Mouse (Mus musculus) G1E (cell line): ENCODE results near the gene Endod1.

Experiments
- CTCF ChIP-seq: IDR thresholded peaks from 2 replicates; pipeline ENCODE4 v1.5.1; 2012; ENCODE audit warnings: low read depth, low read length, inconsistent platforms, mixed read lengths
- GATA1 ChIP-seq: IDR thresholded peaks from 2 replicates; pipeline ENCODE4 v1.6.1; 2012; ENCODE audit warnings: borderline replicate concordance, low read length, inconsistent platforms, mixed read lengths

- TF ChIP-seq CTCF (no peak), GATA1 (no peak)
These were observed 30.5 kb downstream of the Endod1 start for GRCm38 (mm10) chr9:14350787-14351186.
